9 mouse cellular contexts compared by ENCODE assay signal in genomic region chr12:113188349-113189055, GRCm38 (mm10). TPM values are rescaled to one million over a fixed set of nuclear protein-coding genes. Genes with fewer than 3 reads are reported as not detected.
A peak's percentile ranks its signal among the peaks of the same experiment; 100 is the strongest.
DNase-seq lines count a peak whose midpoint lies in the region; ATAC-seq lines count a peak whose summit lies in the region.
"Had no signal": no experiment of that assay in that cellular context is flagged by ENCODE, and none has a peak within 500 bp of the region (broad histone marks: within the 10 kb centered on the region; RNA-seq: fewer than 3 reads in every experiment).

No protein-coding gene starts in this region.

- peaks cover 36% of the 10 kb centered on the region for H3K27me3 ChIP-seq in heart, embryonic 16.5 days (ENCODE audit: control insufficient read depth, insufficient read depth, low read length)
- peaks cover 5% of the 10 kb centered on the region; the same call in 1 of the 2 replicates for H3K27me3 ChIP-seq in hindbrain, embryonic 11.5 days (ENCODE audit: control insufficient read depth, insufficient read depth, low read length)
- no peaks in the 10 kb centered on the region for H3K27me3 ChIP-seq in midbrain, embryonic 15.5 days (replicated peaks)

- H3K9ac ChIP-seq in heart, embryonic 16.5 days (ENCODE audit: low read length), result no peak overlapping the region
- no peak overlapping the region; the same call in 1 of the 2 replicates for H3K9ac ChIP-seq in hindbrain, embryonic 11.5 days (ENCODE audit: low read depth, low read length)
- peak overlapping the region; percentile 45; the same call in 1 of the 2 replicates for H3K9ac ChIP-seq in midbrain, embryonic 15.5 days

- 78% methylated on average over 51 of the region's 51 CpGs for WGBS in heart, embryonic 16.5 days
- WGBS in hindbrain, embryonic 11.5 days, result 87% methylated on average over 51 of the region's 51 CpGs
- 90% methylated on average over 51 of the region's 51 CpGs for WGBS in midbrain, embryonic 15.5 days

- H3K9me3 ChIP-seq in heart, embryonic 16.5 days (replicated peaks; ENCODE audit: control insufficient read depth, low read length), result no peaks in the 10 kb centered on the region; the same call in 1 of the 2 replicates
- no peaks in the 10 kb centered on the region for H3K9me3 ChIP-seq in hindbrain, embryonic 11.5 days (ENCODE audit: control insufficient read depth, low read length)
- H3K9me3 ChIP-seq in midbrain, embryonic 15.5 days, result no peaks in the 10 kb centered on the region

- H3K4me2 ChIP-seq in heart, embryonic 16.5 days (ENCODE audit: low read depth, low read length), result peak overlapping the region; percentile 83
- H3K4me2 ChIP-seq in hindbrain, embryonic 11.5 days (replicated peaks; ENCODE audit: low read depth, low read length), result peak overlapping the region; percentile 96
- H3K4me2 ChIP-seq in midbrain, embryonic 15.5 days, result peak overlapping the region; percentile 79

- no peak for DNase-seq in heart, postnatal 14 days
- peak; percentile 30 for DNase-seq in cerebellum, adult 8-10 months
- no peak for DNase-seq in hindbrain, embryonic 11.5 days (ENCODE audit: low spot score)
- no peak for DNase-seq in ovary, postnatal 14 days (ENCODE audit: low spot score)
- no peak for DNase-seq in layer of hippocampus, postnatal 25 days (ENCODE audit: extremely low spot score in 1 of 2, low spot score in 1 of 2)
- DNase-seq in kidney, postnatal 10 days, result no peak

- no peak for ATAC-seq in heart, embryonic 16.5 days (replicated peaks; ENCODE audit: extremely low read depth, insufficient read depth, low FRiP score)
- no peak for ATAC-seq in hindbrain, embryonic 11.5 days (ENCODE audit: low FRiP score)
- peak; percentile 6 for ATAC-seq in midbrain, embryonic 15.5 days (replicated peaks)

- peak overlapping the region; percentile 50; the same call in 1 of the 2 replicates for H3K4me3 ChIP-seq in heart, embryonic 16.5 days (ENCODE audit: low read length)
- H3K4me3 ChIP-seq in hindbrain, embryonic 11.5 days (ENCODE audit: low read depth, low read length), result peak overlapping the region; percentile 44; the same call in 1 of the 2 replicates
- peak overlapping the region; percentile 78 for H3K4me3 ChIP-seq in midbrain, embryonic 15.5 days
- H3K4me3 ChIP-seq: myocyte had no signal

- H3K4me1 ChIP-seq in heart, embryonic 16.5 days (ENCODE audit: control insufficient read depth, insufficient read depth, low read length), result peaks cover 17% of the 10 kb centered on the region
- H3K4me1 ChIP-seq in hindbrain, embryonic 11.5 days (replicated peaks; ENCODE audit: control insufficient read depth, insufficient read depth, low read length), result peaks cover 10% of the 10 kb centered on the region
- H3K4me1 ChIP-seq in midbrain, embryonic 15.5 days, result peaks cover 31% of the 10 kb centered on the region

- no peaks in the 10 kb centered on the region for H3K36me3 ChIP-seq in heart, embryonic 16.5 days (ENCODE audit: control insufficient read depth, insufficient read depth)
- H3K36me3 ChIP-seq in hindbrain, embryonic 11.5 days (ENCODE audit: control insufficient read depth, insufficient read depth, low read length), result no peaks in the 10 kb centered on the region
- peaks cover 26% of the 10 kb centered on the region for H3K36me3 ChIP-seq in midbrain, embryonic 15.5 days (replicated peaks)

- no peak overlapping the region for H3K27ac ChIP-seq in heart, embryonic 16.5 days (ENCODE audit: low read length)
- no peak overlapping the region for H3K27ac ChIP-seq in hindbrain, embryonic 11.5 days (ENCODE audit: low read depth, low read length)
- H3K27ac ChIP-seq in midbrain, embryonic 15.5 days, result no peak overlapping the region

- intact Hi-C loops in heart, postnatal 14 days (cut with DNase I), result no loop called here

RNA-seq across cellular contexts. Expression of gene Tmem121, which starts 2.8 kb away (rescaled TPM):
- 5.5 and 7.8 TPM in 2 replicates for polyA plus RNA-seq in heart, embryonic 16.5 days (2015; fragmentation: Nextera tagmentation; extraction: Ambion mirVana)
- total RNA-seq in heart, postnatal 14 days (2021), result under 1 TPM; 0.29 to 0.59 TPM
- 8.9 and 10.8 TPM in 2 replicates for polyA plus RNA-seq in hindbrain, embryonic 11.5 days (2014; fragmentation: Nextera tagmentation; extraction: Ambion mirVana)
- polyA plus RNA-seq in midbrain, embryonic 15.5 days (2015; fragmentation: Nextera tagmentation; extraction: Ambion mirVana), result 44.9 and 50.6 TPM in 2 replicates
- total RNA-seq in layer of hippocampus, postnatal 25 days (2021), result 10 to 100 TPM; 22.6 to 23.3 TPM

RNA-seq across cellular contexts. Expression of gene Tedc1, which starts 32.3 kb away (rescaled TPM):
- 25.0 and 28.1 TPM in 2 replicates for polyA plus RNA-seq in heart, embryonic 16.5 days (2015; fragmentation: Nextera tagmentation; extraction: Ambion mirVana)
- total RNA-seq in heart, postnatal 14 days (2021), result 1 to 10 TPM; 1.1 to 2.1 TPM
- polyA plus RNA-seq in hindbrain, embryonic 11.5 days (2014; fragmentation: Nextera tagmentation; extraction: Ambion mirVana), result 28.8 and 31.4 TPM in 2 replicates
- 12.7 and 16.3 TPM in 2 replicates for polyA plus RNA-seq in midbrain, embryonic 15.5 days (2015; fragmentation: Nextera tagmentation; extraction: Ambion mirVana)
- 1 to 10 TPM; 1.1 to 1.2 TPM for total RNA-seq in layer of hippocampus, postnatal 25 days (2021)

RNA-seq across cellular contexts. Expression of gene Crip1, which starts 42.4 kb away (rescaled TPM):
- 719 and 763 TPM in 2 replicates for polyA plus RNA-seq in heart, embryonic 16.5 days (2015; fragmentation: Nextera tagmentation; extraction: Ambion mirVana)
- 100 to 1,000 TPM; 198 to 224 TPM for total RNA-seq in heart, postnatal 14 days (2021)
- polyA plus RNA-seq in hindbrain, embryonic 11.5 days (2014; fragmentation: Nextera tagmentation; extraction: Ambion mirVana), result 76.0 and 84.7 TPM in 2 replicates
- 23.7 and 27.3 TPM in 2 replicates for polyA plus RNA-seq in midbrain, embryonic 15.5 days (2015; fragmentation: Nextera tagmentation; extraction: Ambion mirVana)
- total RNA-seq in layer of hippocampus, postnatal 25 days (2021), result 10 to 100 TPM in 1 of 2 experiments, 1 to 10 TPM in 1; 7.6 to 12.6 TPM

RNA-seq across cellular contexts. Expression of gene Crip2, which starts 48.5 kb away (rescaled TPM):
- polyA plus RNA-seq in heart, embryonic 16.5 days (2015; fragmentation: Nextera tagmentation; extraction: Ambion mirVana), result 1,743 and 2,017 TPM in 2 replicates
- total RNA-seq in heart, postnatal 14 days (2021), result 1,000 to 10,000 TPM; 1,350 to 1,351 TPM
- polyA plus RNA-seq in hindbrain, embryonic 11.5 days (2014; fragmentation: Nextera tagmentation; extraction: Ambion mirVana), result 208 TPM in 2 replicates
- 370 and 393 TPM in 2 replicates for polyA plus RNA-seq in midbrain, embryonic 15.5 days (2015; fragmentation: Nextera tagmentation; extraction: Ambion mirVana)
- 100 to 1,000 TPM; 110 to 113 TPM for total RNA-seq in layer of hippocampus, postnatal 25 days (2021)
